Mouse (Mus musculus) heart, adult 8-10 months (tissue): ENCODE results near the gene Itih5. TPM values are rescaled to one million over a fixed set of nuclear protein-coding genes. Genes with fewer than 3 reads are reported as not detected.

Source experiments
- DNase-seq: peaks from one replicate; pipeline ENCODE4 v3.0.0; 2022; ENCODE audit warnings: low spot score
- total RNA-seq, 4 experiments: library from RNA; stranded (reverse); gene quantifications; 2 replicates each; pipeline ENCODE4 v1.2.4; 2022

Itih5 gene
- total RNA-seq, 4 experiments from 2014 or later = 2.7 to 5.7 (median 4.1) TPM

- no peak for DNase-seq
Observed at GRCm38 (mm10) chr2:10261337-10261736, 108.0 kb downstream of the Itih5 start.

GRCm38 (mm10) chr2:10262722-10263121 is 109.4 kb downstream of the Itih5 start:
- no peak for DNase-seq

GRCm38 (mm10) chr2:10263909-10264489 is 110.6 kb downstream of the Itih5 start:
- no peak for DNase-seq

- DNase-seq = no peak
Observed at GRCm38 (mm10) chr2:10265881-10266280, 112.5 kb downstream of the Itih5 start.

GRCm38 (mm10) chr2:10272604-10273115 is 119.3 kb downstream of the Itih5 start:
- DNase-seq = no peak

- peak; percentile 8 for DNase-seq
Observed at GRCm38 (mm10) chr2:10273541-10274050, 120.2 kb downstream of the Itih5 start.

- peak; percentile 71 for DNase-seq
Observed at GRCm38 (mm10) chr2:10276194-10276593, 122.8 kb downstream of the Itih5 start.

- DNase-seq = no peak
Observed at GRCm38 (mm10) chr2:10283686-10284085, 130.3 kb downstream of the Itih5 start.

- DNase-seq = peak; percentile 33
Observed at GRCm38 (mm10) chr2:10284636-10285270, 131.4 kb downstream of the Itih5 start.

- DNase-seq = no peak
Observed at GRCm38 (mm10) chr2:10285975-10286374, 132.6 kb downstream of the Itih5 start.

- DNase-seq = peak; percentile 84
Observed at GRCm38 (mm10) chr2:10288142-10288831, 134.9 kb downstream of the Itih5 start.

- no peak for DNase-seq
Observed at GRCm38 (mm10) chr2:10288881-10289280, 135.5 kb downstream of the Itih5 start.

- DNase-seq = no peak
Observed at GRCm38 (mm10) chr2:10290115-10290514, 136.7 kb downstream of the Itih5 start.

GRCm38 (mm10) chr2:10293556-10294206 is 140.3 kb downstream of the Itih5 start:
- no peak for DNase-seq

- DNase-seq = no peak
Observed at GRCm38 (mm10) chr2:10295908-10296307, 142.5 kb downstream of the Itih5 start.

- DNase-seq = no peak
Observed at GRCm38 (mm10) chr2:10300244-10300643, 146.9 kb downstream of the Itih5 start.

GRCm38 (mm10) chr2:10300771-10301170 is 147.4 kb downstream of the Itih5 start:
- DNase-seq = no peak

GRCm38 (mm10) chr2:10301391-10301790 is 148.0 kb downstream of the Itih5 start:
- DNase-seq = no peak

GRCm38 (mm10) chr2:10301997-10302396 is 148.6 kb downstream of the Itih5 start:
- DNase-seq = no peak

GRCm38 (mm10) chr2:10304911-10305310 is 151.5 kb downstream of the Itih5 start:
- DNase-seq = no peak
